Mouse (Mus musculus) embryonic facial prominence, embryonic 10.5 days (tissue): ENCODE results near the gene Erich3. TPM values are rescaled to one million over a fixed set of nuclear protein-coding genes. Genes with fewer than 3 reads are reported as not detected.

ENCODE experiments used
- DNase-seq: peaks from one replicate; pipeline ENCODE4 v3.0.0-alpha.2; 2017; ENCODE audit warnings: low spot score
- H3K27ac ChIP-seq: fragments of 300-500 bp; sonication (generic); replicated peaks from 2 replicates; pipeline ENCODE4 v1.5.1; 2016; ENCODE audit warnings: mild to moderate bottlenecking
- H3K27me3 ChIP-seq: fragments of 300-500 bp; sonication (generic); replicated peaks from 2 replicates; pipeline ENCODE4 v1.6.1; 2016; ENCODE audit warnings: low read depth, mild to moderate bottlenecking; ENCODE audit not compliant: poor library complexity, severe bottlenecking
- H3K36me3 ChIP-seq: fragments of 300-500 bp; sonication (generic); replicated peaks from 2 replicates; pipeline ENCODE4 v1.6.1; 2016; ENCODE audit warnings: mild to moderate bottlenecking, moderate library complexity
- H3K4me1 ChIP-seq: fragments of 300-500 bp; sonication (generic); 2 replicates; pipeline ENCODE4 v1.6.1; 2016
- H3K4me3 ChIP-seq: fragments of 300-500 bp; sonication (generic); 2 replicates; pipeline ENCODE4 v1.5.1; 2016; ENCODE audit warnings: mild to moderate bottlenecking, moderate library complexity
- H3K9me3 ChIP-seq: fragments of 300-500 bp; sonication (generic); 2 replicates; pipeline ENCODE4 v1.6.1; 2016; ENCODE audit warnings: mild to moderate bottlenecking
- WGBS: fragments of 180-500 bp; shearing (Covaris S2); methylation state at CpG from one replicate; pipeline ENCODE4 v1.1.7; 2016; 5-methylcytosine and 5-hydroxymethylcytosine counted together
- polyA plus RNA-seq: library from polyadenylated mRNA; unstranded; fragments of >200 nt; fragmentation: Nextera tagmentation; extraction: Ambion mirVana; gene quantifications from 2 replicates; pipeline ENCODE4 v1.2.1, GENCODE M21; 2016

Gene Erich3
- polyA plus RNA-seq, 1 experiment from 2014 or later, result 0.36 TPM

DNA sequence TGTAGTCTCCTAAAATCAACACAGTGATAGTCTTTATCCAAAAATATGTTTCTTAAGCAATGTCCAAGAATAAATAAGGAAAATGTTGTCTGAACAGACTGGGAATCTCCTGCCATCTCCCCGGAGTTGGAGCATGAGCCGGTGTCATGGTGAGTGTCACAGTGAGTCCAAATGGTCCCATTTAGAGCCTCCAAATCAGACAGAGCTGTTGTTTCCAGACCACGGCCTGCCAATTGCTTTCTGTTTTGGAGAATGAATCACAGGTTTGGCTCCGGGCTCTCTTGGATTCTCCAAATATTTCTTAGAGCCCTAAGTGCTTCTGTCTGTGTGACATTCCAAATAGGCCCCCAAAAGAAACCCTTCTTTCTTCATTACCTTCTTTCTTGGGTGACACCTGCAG lies 135.1 kb downstream of the Erich3 start:
- DNase-seq, result no peak
- Histone ChIP-seq H3K4me3 (no peak overlapping the region), H3K27ac (no peak overlapping the region), H3K27me3 (no peaks in the 10 kb centered on the region), H3K4me1 (no peaks in the 10 kb centered on the region), H3K36me3 (no peaks in the 10 kb centered on the region), H3K9me3 (no peaks in the 10 kb centered on the region)
- WGBS, result 85% methylated on average over 4 of the region's 4 CpGs

GRCm38 (mm10) chr3:154800454-154800853 lies 136.8 kb downstream of the Erich3 start:
- no peaks in the 10 kb centered on the region for H3K4me1 ChIP-seq
- WGBS, result 87% methylated on average over 8 of the region's 8 CpGs
- H3K27ac ChIP-seq, result no peak overlapping the region
- H3K9me3 ChIP-seq, result no peaks in the 10 kb centered on the region
- H3K4me3 ChIP-seq, result no peak overlapping the region
- H3K27me3 ChIP-seq, result no peaks in the 10 kb centered on the region
- H3K36me3 ChIP-seq, result no peaks in the 10 kb centered on the region
- no peak for DNase-seq

- H3K4me3 ChIP-seq, result no peak overlapping the region
- H3K27ac ChIP-seq, result no peak overlapping the region
- no peaks in the 10 kb centered on the region for H3K4me1 ChIP-seq
- H3K27me3 ChIP-seq, result no peaks in the 10 kb centered on the region
- 89% methylated on average over 8 of the region's 8 CpGs for WGBS
- H3K9me3 ChIP-seq, result no peaks in the 10 kb centered on the region
- no peak for DNase-seq
- H3K36me3 ChIP-seq, result no peaks in the 10 kb centered on the region
Observed at GRCm38 (mm10) chr3:154800888-154801429, 137.3 kb downstream of the Erich3 start.

GRCm38 (mm10) chr3:154806626-154807025 lies 143.0 kb downstream of the Erich3 start:
- DNase-seq, result peak; percentile 40
- H3K4me1 ChIP-seq, result peaks cover 13% of the 10 kb centered on the region
- peak overlapping the region; percentile 37 for H3K27ac ChIP-seq
- no peaks in the 10 kb centered on the region for H3K36me3 ChIP-seq
- no peaks in the 10 kb centered on the region for H3K27me3 ChIP-seq
- no peak overlapping the region for H3K4me3 ChIP-seq
- H3K9me3 ChIP-seq, result no peaks in the 10 kb centered on the region
- WGBS, result 36% methylated on average over 7 of the region's 7 CpGs

DNA sequence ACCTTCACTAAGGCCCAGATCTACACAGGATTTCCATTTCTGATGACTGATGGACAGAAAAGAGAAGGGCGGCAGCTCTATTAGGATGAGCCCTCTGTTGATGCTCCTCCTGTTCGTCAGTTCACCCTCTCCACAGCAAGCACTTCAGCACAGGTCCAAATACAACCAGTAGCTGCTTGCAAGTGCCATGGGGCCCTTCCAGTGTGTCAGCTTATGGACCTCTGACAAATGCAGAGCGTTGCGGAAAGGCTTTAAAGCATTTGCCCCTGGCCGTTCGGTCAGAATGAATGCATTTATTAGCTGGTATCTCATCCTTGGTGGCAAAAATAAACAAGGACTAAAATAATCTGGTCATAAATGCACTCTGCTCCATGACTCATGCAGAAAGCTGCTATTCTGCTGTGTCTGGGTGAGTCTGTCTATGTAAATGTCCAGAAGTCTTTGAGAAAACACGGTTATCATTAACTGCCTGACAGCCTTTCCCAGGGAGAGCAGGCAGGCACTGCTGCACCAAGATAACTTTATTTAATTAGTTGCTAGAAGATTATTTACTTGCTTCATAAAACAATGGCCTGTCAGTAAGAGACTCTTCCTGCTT lies 146.7 kb downstream of the Erich3 start:
- DNase-seq, result no peak
- no peaks in the 10 kb centered on the region for H3K27me3 ChIP-seq
- 73% methylated on average over 7 of the region's 7 CpGs for WGBS
- H3K36me3 ChIP-seq, result no peaks in the 10 kb centered on the region
- H3K27ac ChIP-seq, result no peak overlapping the region
- H3K4me3 ChIP-seq, result no peak overlapping the region
- H3K4me1 ChIP-seq, result peaks cover 14% of the 10 kb centered on the region
- no peaks in the 10 kb centered on the region for H3K9me3 ChIP-seq

DNA sequence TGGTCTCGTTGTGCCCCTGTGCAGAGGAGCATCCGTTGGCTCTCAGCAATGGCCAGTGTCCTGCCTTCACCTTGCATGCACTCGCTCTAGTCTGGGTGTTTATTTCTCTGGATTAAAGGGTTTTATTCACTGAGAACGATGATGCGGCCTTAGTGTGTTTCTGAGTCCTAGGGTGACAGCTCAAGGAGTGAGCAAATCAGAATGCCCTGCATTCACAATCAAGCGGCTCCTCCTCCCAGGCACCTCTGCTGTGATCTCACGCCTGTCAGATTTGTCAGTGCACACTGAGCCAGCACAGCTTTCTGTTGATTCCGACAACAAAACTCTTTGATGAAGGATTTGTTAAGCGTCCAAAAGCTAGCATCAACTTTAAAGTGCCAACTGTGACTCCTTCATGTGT lies 147.6 kb downstream of the Erich3 start:
- no peaks in the 10 kb centered on the region for H3K36me3 ChIP-seq
- H3K4me1 ChIP-seq, result peaks cover 17% of the 10 kb centered on the region
- no peak overlapping the region for H3K4me3 ChIP-seq
- H3K9me3 ChIP-seq, result no peaks in the 10 kb centered on the region
- WGBS, result 55% methylated on average over 9 of the region's 9 CpGs
- no peak for DNase-seq
- no peaks in the 10 kb centered on the region for H3K27me3 ChIP-seq
- no peak overlapping the region for H3K27ac ChIP-seq

DNA sequence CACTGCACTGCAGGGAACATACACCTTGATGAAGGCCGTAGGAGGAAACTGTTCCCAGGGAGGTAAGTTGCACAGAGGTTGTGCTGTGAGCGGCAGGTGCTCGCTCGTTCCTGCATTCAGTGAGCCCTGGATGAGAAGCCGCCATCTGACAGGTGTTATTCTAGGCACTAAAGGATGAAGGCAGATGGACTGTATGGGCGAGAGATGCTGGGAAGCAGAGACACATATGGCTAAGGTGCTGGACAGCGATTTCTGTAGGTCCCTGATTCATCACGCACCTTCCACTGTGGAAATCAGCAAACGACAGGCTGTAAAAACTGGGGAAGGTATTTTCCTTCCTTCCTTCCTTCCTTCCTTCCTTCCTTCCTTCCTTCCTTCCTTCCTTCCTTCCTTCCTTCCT lies 148.2 kb downstream of the Erich3 start:
- 72% methylated on average over 9 of the region's 9 CpGs for WGBS
- no peak overlapping the region for H3K4me3 ChIP-seq
- H3K36me3 ChIP-seq, result no peaks in the 10 kb centered on the region
- peaks cover 2% of the 10 kb centered on the region; the same call in 1 of the 2 replicates for H3K27me3 ChIP-seq
- H3K4me1 ChIP-seq, result peaks cover 15% of the 10 kb centered on the region
- no peak overlapping the region for H3K27ac ChIP-seq
- no peak for DNase-seq
- no peaks in the 10 kb centered on the region for H3K9me3 ChIP-seq

DNA sequence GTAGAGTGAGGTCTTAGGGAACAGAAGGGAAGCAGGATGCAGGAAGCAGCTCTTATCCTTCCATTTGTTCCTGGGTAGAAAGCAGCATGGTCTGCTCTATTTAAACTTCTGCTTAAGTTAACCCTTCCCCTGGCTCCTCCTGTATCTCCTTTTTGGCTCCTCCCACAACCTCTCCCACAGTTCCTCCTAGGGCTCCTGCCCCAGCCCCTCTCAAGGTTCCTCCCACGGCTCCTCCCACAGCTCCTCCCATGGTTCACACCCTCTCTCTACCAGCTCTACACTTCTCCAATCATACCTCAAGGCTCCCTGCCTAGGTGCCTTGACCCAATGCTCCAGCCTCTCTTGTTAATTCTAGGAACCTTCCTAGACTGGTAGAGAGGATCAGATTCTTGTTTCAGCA lies 149.2 kb downstream of the Erich3 start:
- no peaks in the 10 kb centered on the region for H3K36me3 ChIP-seq
- no peak overlapping the region for H3K27ac ChIP-seq
- H3K9me3 ChIP-seq, result no peaks in the 10 kb centered on the region
- peaks cover 14% of the 10 kb centered on the region for H3K4me1 ChIP-seq
- no peak for DNase-seq
- 59% methylated on average over 1 of the region's 1 CpGs for WGBS
- H3K4me3 ChIP-seq, result no peak overlapping the region
- H3K27me3 ChIP-seq, result peaks cover 6% of the 10 kb centered on the region; the same call in 1 of the 2 replicates

GRCm38 (mm10) chr3:154815606-154816005 lies 151.9 kb downstream of the Erich3 start:
- Histone ChIP-seq H3K9me3 (no peaks in the 10 kb centered on the region), H3K36me3 (no peaks in the 10 kb centered on the region), H3K27ac (no peak overlapping the region), H3K27me3 (peaks cover 6% of the 10 kb centered on the region; the same call in 1 of the 2 replicates), H3K4me3 (no peak overlapping the region), H3K4me1 (peaks cover 14% of the 10 kb centered on the region)
- 44% methylated on average over 2 of the region's 2 CpGs for WGBS
- no peak for DNase-seq

GRCm38 (mm10) chr3:154816231-154816630 lies 152.6 kb downstream of the Erich3 start:
- 79% methylated on average over 3 of the region's 3 CpGs for WGBS
- Histone ChIP-seq H3K27me3 (peaks cover 6% of the 10 kb centered on the region; the same call in 1 of the 2 replicates), H3K9me3 (no peaks in the 10 kb centered on the region), H3K27ac (no peak overlapping the region), H3K4me1 (peaks cover 11% of the 10 kb centered on the region), H3K36me3 (no peaks in the 10 kb centered on the region), H3K4me3 (no peak overlapping the region)
- DNase-seq, result no peak

- peak; percentile 57 for DNase-seq
- Histone ChIP-seq H3K4me3 (peak overlapping the region; percentile 21; the same call in 1 of the 2 replicates), H3K4me1 (peaks cover 11% of the 10 kb centered on the region), H3K27ac (no peak overlapping the region), H3K9me3 (no peaks in the 10 kb centered on the region), H3K36me3 (no peaks in the 10 kb centered on the region), H3K27me3 (peaks cover 6% of the 10 kb centered on the region; the same call in 1 of the 2 replicates)
- 38% methylated on average over 19 of the region's 19 CpGs for WGBS
Observed at GRCm38 (mm10) chr3:154816801-154817625, 153.4 kb downstream of the Erich3 start.
